Mouse (Mus musculus): ENCODE data around the gene Olfr912. TPM values are rescaled to one million over a fixed set of nuclear protein-coding genes. Genes with fewer than 3 reads are reported as not detected.

Gene Olfr912
- total RNA-seq (2021) = not detected
- long read RNA-seq, experiment 1 = 0 reads
- long read RNA-seq, experiment 2 = 0 reads

- no peak for DNase-seq
These were observed at the start of gene Olfr912 for GRCm38 (mm10) chr9:38579878-38580277. Gene Olfr912 (plus strand): TSS chr9:38580178.

DNA sequence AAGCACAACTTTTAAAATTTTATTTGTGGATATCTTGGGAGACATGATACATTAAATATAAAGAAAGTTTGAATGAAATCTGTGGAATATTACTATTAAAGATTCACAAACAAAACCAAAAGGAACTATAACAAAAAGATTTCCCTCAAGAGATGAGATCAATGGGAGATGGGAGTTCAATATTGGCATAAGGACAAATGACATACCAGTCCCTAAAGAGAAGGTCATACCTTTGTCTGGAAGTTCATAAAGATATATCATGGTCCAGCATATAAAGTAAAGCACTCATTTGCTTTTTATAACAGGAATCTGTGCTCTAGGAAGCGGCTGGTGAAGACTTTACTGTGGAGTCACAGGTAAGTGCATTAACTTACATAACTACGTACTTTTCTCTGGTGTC, 42.4 kb upstream of the Olfr912 start, which contains the start of gene Olfr910:
Gene Olfr910 (plus strand): TSS at position 301 of the 400 bp plus-strand sequence.
- DNase-seq = no peak

- no peak for DNase-seq
These were observed 11.1 kb downstream of the Olfr912 start for GRCm38 (mm10) chr9:38591056-38591455.

DNA sequence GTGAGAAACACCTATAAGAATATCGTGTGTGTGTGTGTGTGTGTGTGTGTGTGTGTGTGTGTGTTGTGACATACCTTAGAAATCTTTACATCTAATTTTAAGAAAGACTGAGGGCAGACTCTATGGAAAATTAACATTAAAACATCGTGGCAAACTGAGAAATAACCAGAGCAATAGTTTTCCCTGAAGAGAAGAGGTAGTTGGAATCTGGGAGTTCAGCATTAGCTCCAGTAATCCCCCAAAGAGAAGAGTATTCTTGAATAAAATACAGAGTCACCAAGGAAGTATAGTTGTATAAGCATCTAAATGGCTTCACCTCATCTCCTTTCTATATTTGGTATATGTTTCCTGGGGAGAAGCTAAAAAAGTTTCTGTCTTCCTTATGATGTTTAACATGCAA, 12.5 kb downstream of the Olfr912 start, which contains the start of gene Olfr913:
Gene Olfr913 (plus strand): TSS at position 301 of the 400 bp plus-strand sequence.
- no peak for DNase-seq

DNA sequence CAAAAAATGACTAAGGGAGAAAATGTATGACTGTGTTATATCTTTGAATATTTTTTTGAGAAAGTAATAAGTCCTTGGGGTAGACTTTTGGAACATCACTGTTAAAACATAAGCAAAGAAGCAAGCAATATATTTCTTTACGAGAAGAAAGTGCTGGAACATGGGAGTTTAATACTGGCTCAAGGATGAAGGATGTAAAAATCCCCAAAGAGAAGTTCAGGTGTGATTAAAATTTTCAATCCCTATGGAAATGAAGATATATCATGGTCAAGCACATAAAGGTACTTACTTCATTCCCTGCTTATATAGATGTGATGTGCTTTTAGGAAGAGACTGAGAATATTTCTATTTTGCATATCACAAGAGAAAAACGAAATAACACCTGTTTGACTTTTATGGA, 24.8 kb downstream of the Olfr912 start, which contains the start of gene Olfr914:
Gene Olfr914 (plus strand): TSS at position 301 of the 400 bp plus-strand sequence.
- DNase-seq = no peak

GRCm38 (mm10) chr9:38632406-38632805, 52.4 kb downstream of the Olfr912 start:
- no peak for DNase-seq

Other genes with a start within 250 kb of the Olfr912 start
- not detected for gene Olfr898, start 231.8 kb upstream of the Olfr912 start, total RNA-seq (2021)
- not detected for gene Olfr250, start 213.3 kb upstream of the Olfr912 start, total RNA-seq (2021)
- not detected for gene Olfr251, start 203.1 kb upstream of the Olfr912 start, total RNA-seq (2021)
- gene Olfr147, start 178.5 kb upstream of the Olfr912 start, total RNA-seq (2021) = not detected
- not detected for gene Olfr901, start 150.7 kb upstream of the Olfr912 start, total RNA-seq (2021)
- not detected for gene Olfr902, start 132.5 kb upstream of the Olfr912 start, total RNA-seq (2021)
- not detected for gene Olfr904, start 117.0 kb upstream of the Olfr912 start, total RNA-seq (2021)
- not detected for gene Olfr905, start 109.1 kb upstream of the Olfr912 start, total RNA-seq (2021)
- gene Olfr906, start 93.1 kb upstream of the Olfr912 start, total RNA-seq (2021) = not detected
- not detected for gene Olfr907, start 84.4 kb upstream of the Olfr912 start, total RNA-seq (2021)
- not detected for gene Olfr911-ps1, start 58.6 kb upstream of the Olfr912 start, total RNA-seq (2021)
- gene Olfr910, start 42.3 kb upstream of the Olfr912 start, total RNA-seq (2021) = not detected
- not detected for gene Olfr913, start 12.6 kb downstream of the Olfr912 start, total RNA-seq (2021)
- gene Olfr914, start 24.9 kb downstream of the Olfr912 start, total RNA-seq (2021) = not detected
- not detected for gene Olfr916, start 79.7 kb downstream of the Olfr912 start, total RNA-seq (2021)
- gene Olfr917, start 85.7 kb downstream of the Olfr912 start, total RNA-seq (2021) = not detected
- not detected for gene Olfr918, start 94.4 kb downstream of the Olfr912 start, total RNA-seq (2021)
- gene Olfr919, start 123.5 kb downstream of the Olfr912 start, total RNA-seq (2021) = not detected
- 10 to 100 TPM; 22.5 to 29.6 TPM for gene Vwa5a, start 138.1 kb downstream of the Olfr912 start, total RNA-seq (2021)
- gene Olfr920, start 172.1 kb downstream of the Olfr912 start, total RNA-seq (2021) = under 1 TPM; 0.07 to 0.12 TPM
- gene Olfr921, start 192.9 kb downstream of the Olfr912 start, total RNA-seq (2021) = not detected
- gene Olfr922, start 234.4 kb downstream of the Olfr912 start, total RNA-seq (2021) = not detected
- not detected for gene Olfr923, start 246.4 kb downstream of the Olfr912 start, total RNA-seq (2021)

Data from gastrocnemius, postnatal 10 days (tissue).